Mouse (Mus musculus): ENCODE data around the gene Pim3.

DNA sequence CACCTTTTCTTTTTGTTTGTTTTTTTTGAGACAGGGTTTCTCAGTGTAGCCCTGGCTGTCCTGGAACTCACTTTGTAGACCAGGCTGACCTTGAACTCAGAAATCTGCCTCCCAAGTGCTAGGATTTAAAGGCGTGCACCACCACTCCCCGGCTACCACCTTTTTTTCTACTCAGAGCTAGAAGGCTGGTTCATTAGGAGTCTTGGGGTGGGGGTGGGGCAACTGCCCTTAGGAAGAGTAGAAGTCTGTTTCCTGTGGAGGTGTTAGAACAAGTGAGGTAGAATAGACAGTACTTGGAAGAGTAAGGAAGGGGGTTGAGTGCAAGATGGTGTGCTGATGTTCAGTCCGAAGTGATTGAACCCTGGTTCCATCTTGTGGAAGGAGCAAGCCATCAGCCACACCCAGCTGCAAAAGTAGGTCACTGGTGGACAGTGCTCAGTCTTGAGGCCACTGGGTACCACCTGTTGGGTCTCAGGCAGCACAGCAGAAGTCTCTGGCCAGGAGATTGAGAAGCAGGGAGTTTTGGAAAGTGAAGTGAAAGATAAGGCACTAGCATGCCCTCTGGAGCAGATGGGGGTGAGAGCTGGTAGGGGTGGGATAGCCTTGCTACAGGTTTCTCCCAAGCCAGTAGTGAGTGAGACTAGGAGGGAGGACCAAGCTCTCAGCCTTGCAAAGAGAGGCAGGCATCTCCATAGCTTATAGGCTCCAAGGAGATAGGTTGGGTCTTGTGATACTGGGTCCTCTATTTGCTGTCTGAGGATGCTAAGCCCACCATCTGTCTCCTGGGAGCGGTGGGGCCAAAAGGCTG is 4.1 kb downstream of the Pim3 start:
- no peak for TF ChIP-seq GABPA (IDR thresholded peaks at IDR 0.05; ENCODE audit: low read depth, low read length)
- no peak for TF ChIP-seq KAT2A (conservative IDR thresholded peaks at IDR 0.05; ENCODE audit: low read depth, low read length)
- no peak for TF ChIP-seq CTCF (IDR thresholded peaks at IDR 0.05 in 2 of 3, conservative IDR thresholded peaks at IDR 0.05 in 1 of 3; ENCODE audit: control insufficient read depth in 1 of 3, insufficient read depth in 1 of 3, low read depth in 2 of 3, low read length in 3 of 3, poor library complexity in 1 of 3, severe bottlenecking in 1 of 3)
- no peak for TF ChIP-seq USF2 (IDR thresholded peaks at IDR 0.05; ENCODE audit: borderline replicate concordance in 1 of 2, insufficient read depth in 1 of 2, low read depth in 1 of 2, low read length in 2 of 2)
- no peak for TF ChIP-seq CHD1 (IDR thresholded peaks at IDR 0.05; ENCODE audit: low read depth, low read length)
- TF ChIP-seq MAX (IDR thresholded peaks at IDR 0.05; ENCODE audit: low read length) = no peak
- TF ChIP-seq E2F4 (IDR thresholded peaks at IDR 0.05; ENCODE audit: borderline replicate concordance, low read depth, low read length) = no peak
- TF ChIP-seq POLR2A (IDR thresholded peaks at IDR 0.05; ENCODE audit: control insufficient read depth in 1 of 2, insufficient read depth in 1 of 2, low read depth in 1 of 2, low read length in 2 of 2, poor library complexity in 1 of 2) = no peak; a peak in 1 of 4 replicates
- TF ChIP-seq POLR2AphosphoS5 (IDR thresholded peaks at IDR 0.05; ENCODE audit: borderline replicate concordance, low read depth, low read length) = no peak
- TF ChIP-seq RAD21 (IDR thresholded peaks at IDR 0.05; ENCODE audit: low read depth, low read length) = no peak
- TF ChIP-seq GATA1 (IDR thresholded peaks at IDR 0.05; ENCODE audit: low read depth, low read length) = no peak
- TF ChIP-seq MXI1 (IDR thresholded peaks at IDR 0.05; ENCODE audit: low read depth, low read length) = no peak
- TF ChIP-seq JUND (IDR thresholded peaks at IDR 0.05; ENCODE audit: low read depth, low read length) = no peak
- no peak; the same call in 1 of the 2 replicates for TF ChIP-seq POLR2AphosphoS2 (IDR thresholded peaks at IDR 0.05; ENCODE audit: low read length)

Measured in MEL (cell line).